Mouse (Mus musculus): ENCODE measurements around the gene Ube2q2. TPM values are rescaled to one million over a fixed set of nuclear protein-coding genes. Genes with fewer than 3 reads are reported as not detected.
"Not testable (repeated sequence)": the region's sequence is repeated elsewhere in the genome, so short reads cannot be mapped to it uniquely, and the experiment has no call there.

Gene Ube2q2
- total and polyA plus RNA-seq, 2 experiments from 2014 or later = 32.3 to 34.1 TPM

DNA sequence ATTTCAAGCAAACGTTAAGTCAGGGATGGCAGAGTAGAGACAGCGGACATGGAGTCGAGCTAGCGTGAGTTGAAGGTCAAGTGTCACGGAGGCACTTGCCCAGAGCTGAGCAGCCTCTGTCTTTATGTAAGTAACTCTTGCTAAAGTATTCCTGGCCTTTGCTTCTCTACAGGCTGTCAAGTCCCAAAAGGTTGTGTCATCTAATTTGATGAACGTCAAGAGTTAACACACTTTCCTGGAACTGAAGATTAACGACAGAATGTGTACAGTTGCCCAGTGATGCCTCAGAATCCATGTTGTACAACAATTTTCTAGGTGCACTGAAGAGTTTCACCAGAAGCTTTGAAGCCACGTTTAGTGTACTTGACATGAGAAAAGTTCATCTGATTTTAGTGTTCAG is 97.8 kb downstream of the Ube2q2 start:
- Histone ChIP-seq H3K36me3 (ENCODE audit: insufficient read depth) (no peaks in the 10 kb centered on the region), H3K4me3 (ENCODE audit: low read depth, low read length) (no peak overlapping the region), H3K4me1 (ENCODE audit: insufficient read depth) (no peaks in the 10 kb centered on the region), H3K4me2 (ENCODE audit: low read depth) (no peak overlapping the region), H3K9me3 (ENCODE audit: low read length) (no peaks in the 10 kb centered on the region), H3K9ac (no peak overlapping the region), H3K27me3 (ENCODE audit: insufficient read depth, low read length) (no peaks in the 10 kb centered on the region), H3K27ac (ENCODE audit: low read depth, low read length) (no peak overlapping the region)
- ATAC-seq (no peak), DNase-seq (no peak)
- TF ChIP-seq CTCF (IDR thresholded peaks at IDR 0.05; ENCODE audit: low read depth) = no peak
- WGBS = 83% methylated on average over 8 of the region's 8 CpGs

DNA sequence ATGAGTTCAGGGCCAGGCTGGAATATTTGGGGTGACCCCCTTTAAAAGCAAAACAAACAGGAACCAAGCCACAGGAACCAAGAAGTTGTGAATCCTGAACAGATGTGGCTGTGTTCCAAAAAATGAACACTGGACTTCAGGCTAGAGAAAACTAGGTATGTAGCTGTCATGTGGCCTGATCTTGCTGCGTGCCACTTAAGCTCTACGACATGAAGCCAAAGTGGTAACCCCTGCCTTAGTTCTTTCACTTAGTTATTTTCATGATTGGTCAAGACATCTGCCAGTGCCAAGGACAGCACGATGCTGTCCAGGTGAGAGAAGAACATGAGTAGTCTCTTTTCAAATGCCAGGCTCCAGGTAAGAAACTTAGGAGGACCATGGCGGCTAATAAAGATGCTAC is 98.3 kb downstream of the Ube2q2 start:
- Histone ChIP-seq H3K4me1 (ENCODE audit: insufficient read depth) (no peaks in the 10 kb centered on the region), H3K9ac (no peak overlapping the region), H3K4me3 (ENCODE audit: low read depth, low read length) (no peak overlapping the region), H3K27ac (ENCODE audit: low read depth, low read length) (no peak overlapping the region), H3K4me2 (ENCODE audit: low read depth) (no peak overlapping the region), H3K9me3 (ENCODE audit: low read length) (no peaks in the 10 kb centered on the region), H3K36me3 (ENCODE audit: insufficient read depth) (no peaks in the 10 kb centered on the region), H3K27me3 (ENCODE audit: insufficient read depth, low read length) (no peaks in the 10 kb centered on the region)
- DNase-seq (no peak), ATAC-seq (no peak)
- no peak for TF ChIP-seq CTCF (IDR thresholded peaks at IDR 0.05; ENCODE audit: low read depth)
- WGBS = 93% methylated on average over 4 of the region's 4 CpGs

- no peak overlapping the region for H3K4me3 ChIP-seq (ENCODE audit: low read depth, low read length)
- DNase-seq (no peak), ATAC-seq (no peak)
- WGBS = 91% methylated on average over 4 of the region's 4 CpGs
- no peaks in the 10 kb centered on the region for H3K36me3 ChIP-seq (ENCODE audit: insufficient read depth)
- no peak overlapping the region for H3K9ac ChIP-seq
- no peaks in the 10 kb centered on the region for H3K9me3 ChIP-seq (ENCODE audit: low read length)
- H3K4me2 ChIP-seq (ENCODE audit: low read depth) = no peak overlapping the region
- no peak overlapping the region for H3K27ac ChIP-seq (ENCODE audit: low read depth, low read length)
- H3K4me1 ChIP-seq (ENCODE audit: insufficient read depth) = no peaks in the 10 kb centered on the region
- no peaks in the 10 kb centered on the region for H3K27me3 ChIP-seq (ENCODE audit: insufficient read depth, low read length)
- no peak for TF ChIP-seq CTCF (IDR thresholded peaks at IDR 0.05; ENCODE audit: low read depth)
Measured at GRCm38 (mm10) chr9:55248465-55248864, 99.8 kb downstream of the Ube2q2 start.

- Histone ChIP-seq H3K9ac (no peak overlapping the region), H3K4me3 (ENCODE audit: low read depth, low read length) (no peak overlapping the region), H3K4me1 (ENCODE audit: insufficient read depth) (no peaks in the 10 kb centered on the region), H3K27ac (ENCODE audit: low read depth, low read length) (no peak overlapping the region), H3K4me2 (ENCODE audit: low read depth) (no peak overlapping the region), H3K36me3 (ENCODE audit: insufficient read depth) (no peaks in the 10 kb centered on the region), H3K27me3 (ENCODE audit: insufficient read depth, low read length) (no peaks in the 10 kb centered on the region), H3K9me3 (ENCODE audit: low read length) (no peaks in the 10 kb centered on the region)
- DNase-seq (no peak), ATAC-seq (no peak)
- 91% methylated on average over 6 of the region's 6 CpGs for WGBS
- no peak for TF ChIP-seq CTCF (IDR thresholded peaks at IDR 0.05; ENCODE audit: low read depth)
Measured at GRCm38 (mm10) chr9:55250595-55251247, 102.1 kb downstream of the Ube2q2 start.

- not testable (repeated sequence) for ATAC-seq; H3K36me3 ChIP-seq (ENCODE audit: insufficient read depth); H3K9ac ChIP-seq; DNase-seq; H3K4me1 ChIP-seq (ENCODE audit: insufficient read depth); H3K4me2 ChIP-seq (ENCODE audit: low read depth); H3K27me3 ChIP-seq (ENCODE audit: insufficient read depth, low read length); H3K27ac ChIP-seq (ENCODE audit: low read depth, low read length); H3K4me3 ChIP-seq (ENCODE audit: low read depth, low read length); H3K9me3 ChIP-seq (ENCODE audit: low read length)
- 60% methylated on average over 2 of the region's 2 CpGs for WGBS
- 0 out of 2 replicates have a peak, but pooled peaks have one; percentile 3 for TF ChIP-seq CTCF (IDR thresholded peaks at IDR 0.05; ENCODE audit: low read depth)
Measured at GRCm38 (mm10) chr9:55252097-55252496, 103.4 kb downstream of the Ube2q2 start.

GRCm38 (mm10) chr9:55253849-55254248 is 105.2 kb downstream of the Ube2q2 start:
- no peak for TF ChIP-seq CTCF (IDR thresholded peaks at IDR 0.05; ENCODE audit: low read depth)
- no peak overlapping the region for H3K27ac ChIP-seq (ENCODE audit: low read depth, low read length)
- H3K27me3 ChIP-seq (ENCODE audit: insufficient read depth, low read length) = no peaks in the 10 kb centered on the region
- no peaks in the 10 kb centered on the region for H3K36me3 ChIP-seq (ENCODE audit: insufficient read depth)
- ATAC-seq (no peak), DNase-seq (no peak)
- WGBS = 74% methylated on average over 1 of the region's 1 CpGs
- no peak overlapping the region for H3K9ac ChIP-seq
- H3K4me2 ChIP-seq (ENCODE audit: low read depth) = no peak overlapping the region
- H3K4me1 ChIP-seq (ENCODE audit: insufficient read depth) = no peaks in the 10 kb centered on the region
- no peaks in the 10 kb centered on the region for H3K9me3 ChIP-seq (ENCODE audit: low read length)
- no peak overlapping the region for H3K4me3 ChIP-seq (ENCODE audit: low read depth, low read length)

DNA sequence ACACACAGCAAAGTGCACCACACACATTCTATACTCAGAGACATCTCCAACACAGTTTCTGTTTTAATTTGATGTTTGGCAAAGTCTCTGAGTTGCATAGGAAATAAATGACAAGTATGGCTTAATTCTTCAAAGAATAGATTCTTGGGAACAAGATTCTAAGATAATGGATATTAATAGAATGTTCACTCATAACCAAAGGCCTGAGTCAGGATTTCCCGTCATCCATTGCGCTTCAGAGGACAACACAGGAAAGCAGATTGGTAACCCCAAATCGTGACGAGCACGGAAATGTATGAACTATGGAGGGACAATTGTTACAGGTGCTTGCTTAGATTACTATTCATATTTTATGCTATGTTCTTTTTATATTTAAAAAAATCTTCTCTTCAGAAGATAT is 106.4 kb downstream of the Ube2q2 start:
- Histone ChIP-seq H3K9ac (no peak overlapping the region), H3K27me3 (ENCODE audit: insufficient read depth, low read length) (no peaks in the 10 kb centered on the region), H3K4me1 (ENCODE audit: insufficient read depth) (no peaks in the 10 kb centered on the region), H3K27ac (ENCODE audit: low read depth, low read length) (no peak overlapping the region), H3K4me2 (ENCODE audit: low read depth) (no peak overlapping the region), H3K4me3 (ENCODE audit: low read depth, low read length) (no peak overlapping the region), H3K9me3 (ENCODE audit: low read length) (no peaks in the 10 kb centered on the region), H3K36me3 (ENCODE audit: insufficient read depth) (no peaks in the 10 kb centered on the region)
- WGBS = 93% methylated on average over 5 of the region's 5 CpGs
- ATAC-seq (no peak), DNase-seq (no peak)
- no peak for TF ChIP-seq CTCF (IDR thresholded peaks at IDR 0.05; ENCODE audit: low read depth)
